Mouse (Mus musculus): ENCODE measurements around the gene Ftsj1. TPM values are rescaled to one million over a fixed set of nuclear protein-coding genes. Genes with fewer than 3 reads are reported as not detected.

Gene Ftsj1
- total and polyA plus RNA-seq, 3 experiments: 51.8 to 124 TPM; not detected in 1

DNA sequence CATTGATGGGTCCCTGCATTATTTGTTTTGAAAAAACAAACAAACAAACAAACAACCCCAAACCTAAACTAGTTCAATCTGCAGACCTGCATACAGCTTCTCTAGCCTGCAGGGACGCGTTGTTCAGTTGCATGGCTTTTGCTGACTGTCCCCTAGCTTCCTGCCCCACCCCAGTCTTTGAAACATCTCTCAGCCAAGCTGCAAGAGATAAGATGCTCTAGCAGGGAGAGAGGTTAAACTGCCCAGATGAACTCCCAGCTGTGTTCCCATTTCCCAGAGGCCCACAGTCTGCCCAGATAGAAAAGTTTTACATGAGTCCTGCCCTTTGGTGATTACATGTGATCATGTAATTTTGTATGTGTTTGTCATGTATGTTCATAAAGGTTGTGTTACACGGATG, 12.0 kb upstream of the Ftsj1 start:
- Histone ChIP-seq H3K9me3 (replicated peaks; ENCODE audit: insufficient read depth, low read length) (no peaks in the 10 kb centered on the region), H3K27me3 (ENCODE audit: control insufficient read depth in 1 of 2, insufficient read depth in 2 of 2, low read length in 2 of 2) (no peaks in the 10 kb centered on the region), H3K9ac (ENCODE audit: control insufficient read depth, low read depth, low read length, poor library complexity, severe bottlenecking) (peak overlapping the region; percentile 75), H3K4me3 (ENCODE audit: control insufficient read depth in 1 of 2, insufficient read depth in 1 of 2, low read depth in 2 of 2, low read length in 2 of 2) (peak overlapping the region; percentile 2 to 25; a peak in 3 of 4 replicates), H3K27ac (ENCODE audit: control insufficient read depth, low read depth, low read length) (peak overlapping the region; percentile 94), H3K4me1 (ENCODE audit: control insufficient read depth in 1 of 2, insufficient read depth in 2 of 2, low read length in 2 of 2) (peaks cover 19 to 23% of the 10 kb centered on the region in 2 experiments), H3K79me2 (ENCODE audit: control insufficient read depth, insufficient read depth, low read length, poor library complexity) (no peaks in the 10 kb centered on the region), H3K36me3 (ENCODE audit: control insufficient read depth in 1 of 2, insufficient read depth in 2 of 2, low read length in 2 of 2) (peaks cover 0 to 31% of the 10 kb centered on the region in 2 experiments; a peak in 2 of 4 replicates)
- DNase-seq (ENCODE audit: low read depth, low spot score): peak; percentile 89
- peak in 1 of 2 experiments; percentile 73; a peak in 2 of 4 replicates for TF ChIP-seq POLR2A (IDR thresholded peaks at IDR 0.05; ENCODE audit: control insufficient read depth in 1 of 2, insufficient read depth in 1 of 2, low read depth in 1 of 2, low read length in 2 of 2, poor library complexity in 1 of 2)
- TF ChIP-seq MYC (IDR thresholded peaks at IDR 0.05; ENCODE audit: low read depth, low read length): peak; percentile 77; the same call in 1 of the 2 replicates
- TF ChIP-seq USF1 (IDR thresholded peaks at IDR 0.05; ENCODE audit: low read depth, low read length): no peak
- 0 out of 2 replicates have a peak, but pooled peaks have one; percentile 36 for TF ChIP-seq KAT2A (conservative IDR thresholded peaks at IDR 0.05; ENCODE audit: low read depth, low read length)
- no peak for TF ChIP-seq MEF2A (IDR thresholded peaks at IDR 0.05; ENCODE audit: extremely low read depth, insufficient replicate concordance, low read depth, low read length, poor library complexity, severe bottlenecking)
- TF ChIP-seq ZNF384 (IDR thresholded peaks at IDR 0.05; ENCODE audit: low read depth, low read length): no peak
- no peak for TF ChIP-seq CHD2 (IDR thresholded peaks at IDR 0.05; ENCODE audit: low read length)
- no peak for TF ChIP-seq SMC3 (IDR thresholded peaks at IDR 0.05; ENCODE audit: low read depth, low read length)
- TF ChIP-seq CHD1 (IDR thresholded peaks at IDR 0.05; ENCODE audit: low read depth, low read length): no peak
- TF ChIP-seq ZKSCAN1 (IDR thresholded peaks at IDR 0.05; ENCODE audit: low read depth, low read length): no peak
- peak; percentile 23; the same call in 1 of the 2 replicates for TF ChIP-seq MAX (IDR thresholded peaks at IDR 0.05; ENCODE audit: low read length)
- peak; percentile 47; the same call in 1 of the 2 replicates for TF ChIP-seq JUND (IDR thresholded peaks at IDR 0.05; ENCODE audit: low read depth, low read length)
- no peak for TF ChIP-seq POLR2AphosphoS5 (IDR thresholded peaks at IDR 0.05; ENCODE audit: borderline replicate concordance, low read depth, low read length)
- peak; percentile 78 for TF ChIP-seq MYB (IDR thresholded peaks at IDR 0.05; ENCODE audit: low read depth, low read length)
- peak; percentile 74; the same call in 1 of the 2 replicates for TF ChIP-seq SIN3A (IDR thresholded peaks at IDR 0.05; ENCODE audit: low read length)
- TF ChIP-seq MXI1 (IDR thresholded peaks at IDR 0.05; ENCODE audit: low read depth, low read length): peak; percentile 29; the same call in 1 of the 2 replicates
- no peak for TF ChIP-seq USF2 (IDR thresholded peaks at IDR 0.05; ENCODE audit: borderline replicate concordance in 1 of 2, insufficient read depth in 1 of 2, low read depth in 1 of 2, low read length in 2 of 2)
- TF ChIP-seq MAFK (IDR thresholded peaks at IDR 0.05; ENCODE audit: borderline replicate concordance, low read depth, low read length): no peak
- TF ChIP-seq HCFC1 (IDR thresholded peaks at IDR 0.05; ENCODE audit: low read depth, low read length): peak; percentile 55; the same call in 1 of the 2 replicates
- no peak for TF ChIP-seq NRF1 (IDR thresholded peaks at IDR 0.05; ENCODE audit: insufficient read depth, low read depth, low read length, poor library complexity, severe bottlenecking)
- TF ChIP-seq BHLHE40 (IDR thresholded peaks at IDR 0.05; ENCODE audit: borderline replicate concordance, low read depth, low read length): 0 out of 2 replicates have a peak, but pooled peaks have one; percentile 35
- peak; percentile 65 for TF ChIP-seq RCOR1 (IDR thresholded peaks at IDR 0.05; ENCODE audit: low read depth, low read length)
- no peak for TF ChIP-seq GABPA (IDR thresholded peaks at IDR 0.05; ENCODE audit: low read depth, low read length)
- no peak for TF ChIP-seq CTCF (IDR thresholded peaks at IDR 0.05 in 2 of 3, conservative IDR thresholded peaks at IDR 0.05 in 1 of 3; ENCODE audit: control insufficient read depth in 1 of 3, insufficient read depth in 1 of 3, low read depth in 2 of 3, low read length in 3 of 3, poor library complexity in 1 of 3, severe bottlenecking in 1 of 3)
- no peak for TF ChIP-seq E2F4 (IDR thresholded peaks at IDR 0.05; ENCODE audit: borderline replicate concordance, low read depth, low read length)
- peak; percentile 82 for TF ChIP-seq TCF12 (IDR thresholded peaks at IDR 0.05; ENCODE audit: low read depth, low read length)
- TF ChIP-seq ETS1 (IDR thresholded peaks at IDR 0.05; ENCODE audit: low read depth, low read length): peak; percentile 92
- TF ChIP-seq TAL1 (IDR thresholded peaks at IDR 0.05; ENCODE audit: low read length): peak; percentile 73
- peak; percentile 63; the same call in 1 of the 2 replicates for TF ChIP-seq POLR2AphosphoS2 (IDR thresholded peaks at IDR 0.05; ENCODE audit: low read length)
- TF ChIP-seq ELF1 (IDR thresholded peaks at IDR 0.05; ENCODE audit: low read depth, low read length): 0 out of 2 replicates have a peak, but pooled peaks have one; percentile 10
- peak; percentile 85 for TF ChIP-seq TBP (IDR thresholded peaks at IDR 0.05; ENCODE audit: low read depth, low read length)
- TF ChIP-seq UBTF (IDR thresholded peaks at IDR 0.05; ENCODE audit: borderline replicate concordance, insufficient read depth, low read depth, low read length): no peak
- peak; percentile 87 to 94 for TF ChIP-seq EP300 (IDR thresholded peaks at IDR 0.05; ENCODE audit: low read depth in 1 of 2, low read length in 2 of 2)
- no peak for TF ChIP-seq RAD21 (IDR thresholded peaks at IDR 0.05; ENCODE audit: low read depth, low read length)
- TF ChIP-seq ZMIZ1 (IDR thresholded peaks at IDR 0.05; ENCODE audit: low read depth, low read length): peak; percentile 74; the same call in 1 of the 2 replicates
- no peak; the same call in 1 of the 2 replicates for TF ChIP-seq MAZ (IDR thresholded peaks at IDR 0.05; ENCODE audit: low read depth, low read length)
